Mouse (Mus musculus) kidney, adult 2 months (tissue): Measurements from ENCODE around the gene Gpr68.

Experiments
- CTCF ChIP-seq: fragments of 200-500 bp; conservative IDR thresholded peaks from 2 replicates; pipeline ENCODE4 v1.5.1; 2011; ENCODE audit warnings: low read depth, mild to moderate bottlenecking, control low read depth, low read length, moderate library complexity, mixed read lengths; ENCODE audit not compliant: insufficient read depth, insufficient read length
- POLR2A ChIP-seq: fragments of 200-500 bp; IDR thresholded peaks from one replicate; pipeline ENCODE4 v1.6.1; 2011; ENCODE audit warnings: low read depth, low read length, control low read depth

- no peak for TF ChIP-seq CTCF
- no peak for TF ChIP-seq POLR2A
These were observed 21.1 kb downstream of the Gpr68 start for GRCm38 (mm10) chr12:100886877-100887276.
